Mouse (Mus musculus) G1E (cell line): ENCODE results near the gene Higd2a. TPM values are rescaled to one million over a fixed set of nuclear protein-coding genes. Genes with fewer than 3 reads are reported as not detected.

ENCODE experiments used
- ATAC-seq: 2 replicates; pipeline ENCODE4 v1.8.0; 2016; ENCODE audit warnings: mild to moderate bottlenecking; ENCODE audit not compliant: insufficient number of reproducible peaks, poor library complexity, low FRiP score, severe bottlenecking; ENCODE audit errors: extremely low read depth
- DNase-seq: peaks from one replicate; pipeline ENCODE4 v3.0.0; 2012; ENCODE audit warnings: low spot score
- H3K27me3 ChIP-seq: 2 replicates; pipeline ENCODE4 v1.6.1; 2012; ENCODE audit warnings: mild to moderate bottlenecking, low read length, inconsistent platforms; ENCODE audit not compliant: insufficient read depth
- H3K36me3 ChIP-seq: replicated peaks from 2 replicates; pipeline ENCODE3; 2012; ENCODE audit warnings: mild to moderate bottlenecking, inconsistent platforms
- H3K4me1 ChIP-seq: 2 replicates; pipeline ENCODE4 v1.6.1; 2012; ENCODE audit warnings: low read depth, low read length, inconsistent platforms, mixed read lengths; ENCODE audit not compliant: insufficient read depth
- H3K4me3 ChIP-seq: 2 replicates; pipeline ENCODE4 v1.5.1; 2012; ENCODE audit warnings: low read depth, mild to moderate bottlenecking, inconsistent platforms, low read length, moderate library complexity, mixed read lengths
- H3K9me3 ChIP-seq: replicated peaks from 2 replicates; pipeline ENCODE4 v1.6.1; 2012; ENCODE audit warnings: inconsistent platforms
- CTCF ChIP-seq: IDR thresholded peaks from 2 replicates; pipeline ENCODE4 v1.5.1; 2012; ENCODE audit warnings: low read depth, low read length, inconsistent platforms, mixed read lengths
- GATA1 ChIP-seq: IDR thresholded peaks from 2 replicates; pipeline ENCODE4 v1.6.1; 2012; ENCODE audit warnings: borderline replicate concordance, low read length, inconsistent platforms, mixed read lengths
- GATA2 ChIP-seq: IDR thresholded peaks from 2 replicates; pipeline ENCODE4 v1.6.1; 2012; ENCODE audit warnings: low read depth, low read length, inconsistent platforms, borderline replicate concordance
- POLR2AphosphoS5 ChIP-seq: IDR thresholded peaks from 2 replicates; pipeline ENCODE4 v1.6.1; 2012; ENCODE audit warnings: low read depth, low read length, inconsistent platforms; ENCODE audit not compliant: insufficient replicate concordance
- TAL1 ChIP-seq: conservative IDR thresholded peaks from 2 replicates; pipeline ENCODE4 v1.6.1; 2012; ENCODE audit warnings: low read depth, low read length, inconsistent platforms, mixed read lengths
- polyA plus RNA-seq: library from polyadenylated mRNA; stranded (reverse); fragments of >175 nt; gene quantifications from 2 replicates; pipeline ENCODE4 v1.2.3, GENCODE M21; 2012
- total RNA-seq, 2 experiments: library from RNA; stranded (forward) in 1 of 2; stranded (reverse) in 1 of 2; fragments of 200-1000 nt in 1 of 2; fragments of >200 nt in 1 of 2; fragmentation: Nextera tagmentation in 1 of 2; gene quantifications; 2 replicates each; pipeline ENCODE4 v1.2.3; 2014 to 2017

The Higd2a gene
- total and polyA plus RNA-seq, 3 experiments: 67.7 to 84.5 (median 79.3) TPM

DNA sequence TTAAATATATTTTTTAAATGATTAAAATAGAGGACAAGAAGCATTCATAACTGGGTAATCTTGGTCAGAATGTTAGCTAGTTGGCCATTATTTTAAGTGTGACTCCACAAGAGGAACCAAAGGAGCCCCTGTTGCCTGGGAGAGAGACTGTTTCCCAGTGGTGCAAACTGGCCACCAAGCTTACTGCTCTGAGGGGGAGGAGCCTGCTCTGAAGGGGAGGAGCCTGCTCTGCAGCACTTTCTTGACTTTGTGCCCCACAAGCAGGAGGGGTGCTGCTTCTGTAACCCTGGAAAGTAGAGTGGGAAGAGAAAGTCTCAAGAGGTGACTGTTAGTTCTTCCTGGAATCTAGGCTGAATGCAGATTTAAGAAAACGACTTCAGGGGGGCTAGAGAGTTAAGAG, 20.7 kb upstream of the Higd2a start:
- DNase-seq: no peak
- H3K36me3 ChIP-seq: no peaks in the 10 kb centered on the region
- no peaks in the 10 kb centered on the region for H3K9me3 ChIP-seq
- no peak for ATAC-seq
- TF ChIP-seq GATA2 (no peak), POLR2AphosphoS5 (no peak), TAL1 (no peak), GATA1 (no peak), CTCF (no peak)
- peaks cover 36% of the 10 kb centered on the region for H3K4me1 ChIP-seq
- no peak overlapping the region for H3K4me3 ChIP-seq
- peaks cover 8% of the 10 kb centered on the region for H3K27me3 ChIP-seq

- ATAC-seq: no peak
- Histone ChIP-seq H3K4me3 (no peak overlapping the region), H3K9me3 (no peaks in the 10 kb centered on the region), H3K4me1 (peaks cover 39% of the 10 kb centered on the region), H3K36me3 (peaks cover 3% of the 10 kb centered on the region), H3K27me3 (peaks cover 8% of the 10 kb centered on the region)
- TF ChIP-seq GATA1 (no peak), POLR2AphosphoS5 (no peak)
- no peak for DNase-seq
Observed at GRCm38 (mm10) chr13:54570736-54571135, 19.3 kb upstream of the Higd2a start.

- DNase-seq: no peak
- Histone ChIP-seq H3K4me3 (no peak overlapping the region), H3K36me3 (peaks cover 10% of the 10 kb centered on the region), H3K27me3 (peaks cover 8% of the 10 kb centered on the region), H3K4me1 (peaks cover 41% of the 10 kb centered on the region), H3K9me3 (no peaks in the 10 kb centered on the region)
- ATAC-seq: no peak
- TF ChIP-seq GATA1 (no peak), CTCF (no peak), POLR2AphosphoS5 (no peak), GATA2 (no peak), TAL1 (no peak)
Observed at GRCm38 (mm10) chr13:54571637-54572036, 18.4 kb upstream of the Higd2a start.

GRCm38 (mm10) chr13:54572621-54573020, 17.4 kb upstream of the Higd2a start:
- DNase-seq (no peak), ATAC-seq (no peak)
- TF ChIP-seq GATA1 (no peak), CTCF (no peak), POLR2AphosphoS5 (no peak), TAL1 (no peak), GATA2 (no peak)
- peaks cover 8% of the 10 kb centered on the region for H3K27me3 ChIP-seq
- H3K36me3 ChIP-seq: peaks cover 20% of the 10 kb centered on the region
- H3K4me1 ChIP-seq: peaks cover 41% of the 10 kb centered on the region
- H3K9me3 ChIP-seq: no peaks in the 10 kb centered on the region
- H3K4me3 ChIP-seq: no peak overlapping the region

GRCm38 (mm10) chr13:54574854-54575481, 15.0 kb upstream of the Higd2a start, which contains the start of gene Arl10:
Gene Arl10, plus strand, starts transcription at chr13:54575015.
- Histone ChIP-seq H3K4me3 (peak within 1 kb of the TSS; percentile 89), H3K9me3 (no peaks in the 10 kb centered on the region), H3K27me3 (peaks cover 8% of the 10 kb centered on the region), H3K4me1 (peaks cover 46% of the 10 kb centered on the region), H3K36me3 (peaks cover 43% of the 10 kb centered on the region)
- DNase-seq (peak; percentile 61), ATAC-seq (peak; percentile 71)
- TF ChIP-seq TAL1 (no peak), POLR2AphosphoS5 (no peak), GATA2 (no peak), CTCF (no peak)

DNA sequence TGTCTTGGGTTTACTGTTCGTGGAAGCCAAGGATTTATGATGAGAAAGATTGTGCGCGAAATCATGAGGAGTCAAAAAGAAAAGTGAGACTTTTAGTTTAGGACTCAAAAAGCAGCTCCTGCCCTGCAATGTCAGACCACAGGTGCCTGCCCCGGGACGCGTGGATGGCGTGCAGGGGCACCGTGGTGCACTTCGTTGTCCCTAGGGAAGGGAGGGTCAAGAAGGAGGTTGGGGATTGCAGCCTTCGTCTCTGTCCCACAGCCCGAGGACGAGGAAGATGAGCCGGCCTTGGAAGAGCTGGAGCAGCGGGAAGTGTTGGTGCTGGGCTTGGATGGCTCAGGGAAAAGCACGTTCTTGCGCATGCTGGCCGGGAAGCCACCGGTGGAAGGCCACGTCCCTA, 14.5 kb upstream of the Higd2a start:
- no peak for DNase-seq

More for the DNA sequence above, 14.5 kb upstream of the Higd2a start:
- peaks cover 8% of the 10 kb centered on the region for H3K27me3 ChIP-seq
- H3K9me3 ChIP-seq: no peaks in the 10 kb centered on the region
- H3K4me3 ChIP-seq: peak overlapping the region; percentile 89
- no peak for ATAC-seq
- no peak for TF ChIP-seq TAL1
- TF ChIP-seq POLR2AphosphoS5: no peak
- no peak for TF ChIP-seq GATA1
- no peak for TF ChIP-seq CTCF
- TF ChIP-seq GATA2: no peak
- peaks cover 46% of the 10 kb centered on the region for H3K4me1 ChIP-seq
- peaks cover 48% of the 10 kb centered on the region for H3K36me3 ChIP-seq
